Mouse (Mus musculus) heart, postnatal 0 days (tissue): ENCODE measurements at regions not wholly inside any gene's neighbourhood (a gene's known extent, or its start where the extent isn't known, plus 50 kb on each side); places are given as distances from the start of the nearest gene placed in this dataset.

Experiments used
- CTCF ChIP-seq: IDR thresholded peaks from 2 replicates; pipeline ENCODE4 v1.5.1; 2016; ENCODE audit warnings: antibody characterized with exemption, control low read depth, low read depth
- EP300 ChIP-seq: IDR thresholded peaks from 2 replicates; pipeline ENCODE4 v1.6.1; 2016; ENCODE audit warnings: antibody characterized with exemption, low read depth

GRCm38 (mm10) chr7:90049831-90050237 is 69.1 kb upstream of the Eed start:
- TF ChIP-seq CTCF: no peak
- no peak for TF ChIP-seq EP300
